Mouse (Mus musculus): ENCODE results near the gene Pgm5. TPM values are rescaled to one million over a fixed set of nuclear protein-coding genes. Genes with fewer than 3 reads are reported as not detected.

The Pgm5 gene
- polyA plus RNA-seq, 3 experiments from 2014 or later, result 0.27 TPM; not detected in 2

GRCm38 (mm10) chr19:24865436-24865835 lies 3.8 kb upstream of the Pgm5 start:
- no peak for ATAC-seq

DNA sequence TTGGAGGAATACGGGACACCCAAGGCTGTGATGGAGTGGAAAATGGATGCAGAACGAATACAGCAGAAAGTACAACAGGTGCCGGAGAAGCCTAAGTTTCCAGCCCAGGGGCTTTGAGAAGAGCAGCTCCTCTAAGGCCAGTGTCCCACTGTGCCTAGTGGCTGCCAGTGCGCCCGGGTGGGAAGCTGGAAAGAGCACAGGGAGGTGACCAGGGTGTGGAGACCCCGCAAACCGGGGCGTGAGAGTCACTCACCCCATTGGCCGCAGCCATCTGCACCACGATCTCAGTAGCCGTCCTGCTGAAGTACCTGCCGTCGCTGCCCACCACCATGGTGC lies 411 bp downstream of the Pgm5 start:
- ATAC-seq, result no peak

GRCm38 (mm10) chr19:24851456-24852315 lies 10.0 kb downstream of the Pgm5 start:
- no peak for ATAC-seq

DNA sequence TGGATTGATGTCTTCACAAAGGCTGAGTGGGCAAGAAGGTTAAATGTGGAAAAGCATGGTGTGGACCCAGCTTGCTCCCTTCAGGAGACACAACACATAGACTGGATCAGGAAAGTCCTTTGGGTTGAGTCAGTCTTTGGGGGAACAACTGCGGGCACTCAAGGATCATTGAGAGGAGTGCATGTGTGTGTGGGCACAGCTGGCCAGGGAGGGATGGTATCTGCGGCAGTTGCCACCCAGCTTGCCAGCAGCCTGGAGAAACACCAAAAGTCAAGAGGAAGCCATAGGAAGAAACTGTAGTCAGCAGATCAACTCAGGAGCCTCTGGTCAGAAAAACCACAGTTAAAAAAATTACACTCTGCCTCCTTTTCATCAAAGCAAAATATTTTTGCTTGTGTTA lies 12.8 kb downstream of the Pgm5 start:
- no peak for ATAC-seq

DNA sequence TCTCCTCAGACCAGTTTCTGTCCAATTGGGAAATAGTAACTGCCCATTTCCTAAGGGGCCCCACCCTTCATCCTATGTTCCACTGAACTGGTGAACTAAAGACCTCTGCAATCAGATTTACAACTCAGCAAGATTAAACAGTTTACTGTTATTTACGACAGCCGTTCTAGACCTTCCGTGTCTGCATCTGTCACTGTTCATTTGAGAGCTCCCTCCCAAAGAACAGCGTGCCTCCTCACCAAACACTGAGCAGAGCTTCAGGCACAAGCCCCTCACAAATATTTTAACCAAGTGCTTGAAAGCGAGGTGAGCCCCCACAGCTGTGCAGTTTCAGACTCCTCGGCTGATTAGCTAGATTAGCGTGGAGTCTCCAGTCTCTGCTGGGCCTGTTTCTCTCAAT lies 13.3 kb downstream of the Pgm5 start:
- no peak for ATAC-seq

DNA sequence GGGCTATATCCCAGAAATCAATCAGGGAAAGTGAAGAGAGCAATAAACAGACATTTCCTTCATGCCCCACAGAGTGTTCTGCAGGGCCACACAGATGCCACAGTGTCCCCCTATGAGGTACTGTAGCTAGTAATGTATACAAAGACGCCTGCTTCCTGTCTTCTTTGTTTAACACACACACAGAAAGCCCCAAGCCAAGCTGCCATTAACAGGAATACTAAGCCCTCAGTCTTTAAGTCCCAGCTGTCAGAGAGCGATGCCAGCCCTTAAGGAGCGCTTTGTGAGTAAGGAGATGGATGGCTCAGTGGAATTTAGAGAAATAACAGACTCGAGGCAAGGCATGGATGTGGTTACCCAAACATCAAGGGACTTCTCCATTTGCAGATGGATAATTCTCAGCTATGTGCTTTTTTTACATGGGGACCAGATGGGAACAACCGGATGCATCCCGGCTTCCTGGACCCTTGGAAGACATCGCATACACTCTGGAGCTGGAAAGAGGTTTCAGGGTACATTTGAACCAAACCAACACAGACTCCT lies 16.6 kb downstream of the Pgm5 start:
- ATAC-seq, result no peak

DNA sequence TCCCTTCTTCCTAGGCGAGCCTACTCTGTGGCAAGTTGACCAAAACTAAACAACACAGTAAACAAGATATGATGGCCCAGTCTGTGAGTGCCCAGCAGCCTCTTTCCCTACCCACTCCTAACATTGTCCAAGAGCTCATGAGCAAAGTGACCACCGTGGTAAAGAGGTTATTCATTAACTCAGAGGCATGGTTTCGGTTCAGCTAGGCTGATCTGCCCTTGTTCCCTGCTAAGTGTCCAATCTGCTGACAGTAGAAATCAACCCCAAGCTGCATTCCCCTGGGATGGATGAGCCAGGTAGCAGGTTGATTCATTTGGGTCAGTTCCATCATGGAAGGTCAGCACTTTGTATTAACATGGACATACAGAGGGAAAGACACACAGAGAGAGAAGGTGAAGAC lies 19.6 kb downstream of the Pgm5 start:
- ATAC-seq, result no peak

DNA sequence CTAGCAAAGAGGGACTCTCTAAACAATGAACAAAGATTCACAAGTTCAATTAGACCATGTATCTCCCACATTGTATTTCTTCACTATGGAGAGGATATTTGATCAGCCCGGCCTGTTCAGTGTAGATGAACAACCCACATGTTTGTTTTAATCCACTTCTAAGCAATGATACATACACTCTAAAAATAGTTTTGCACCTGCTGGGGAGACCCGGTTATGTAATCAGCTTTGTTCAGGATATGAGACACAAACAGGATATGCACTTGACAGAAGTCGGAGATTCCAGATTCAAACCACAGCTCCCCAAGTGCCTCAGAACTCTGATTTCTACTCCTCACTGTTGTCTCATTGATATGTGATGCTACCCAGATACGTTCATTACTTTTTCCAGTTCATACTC lies 37.1 kb downstream of the Pgm5 start:
- no peak for ATAC-seq

GRCm38 (mm10) chr19:24815661-24816221 lies 45.9 kb downstream of the Pgm5 start:
- ATAC-seq, result no peak

- ATAC-seq, result no peak
Observed at GRCm38 (mm10) chr19:24812861-24813293, 48.8 kb downstream of the Pgm5 start.

DNA sequence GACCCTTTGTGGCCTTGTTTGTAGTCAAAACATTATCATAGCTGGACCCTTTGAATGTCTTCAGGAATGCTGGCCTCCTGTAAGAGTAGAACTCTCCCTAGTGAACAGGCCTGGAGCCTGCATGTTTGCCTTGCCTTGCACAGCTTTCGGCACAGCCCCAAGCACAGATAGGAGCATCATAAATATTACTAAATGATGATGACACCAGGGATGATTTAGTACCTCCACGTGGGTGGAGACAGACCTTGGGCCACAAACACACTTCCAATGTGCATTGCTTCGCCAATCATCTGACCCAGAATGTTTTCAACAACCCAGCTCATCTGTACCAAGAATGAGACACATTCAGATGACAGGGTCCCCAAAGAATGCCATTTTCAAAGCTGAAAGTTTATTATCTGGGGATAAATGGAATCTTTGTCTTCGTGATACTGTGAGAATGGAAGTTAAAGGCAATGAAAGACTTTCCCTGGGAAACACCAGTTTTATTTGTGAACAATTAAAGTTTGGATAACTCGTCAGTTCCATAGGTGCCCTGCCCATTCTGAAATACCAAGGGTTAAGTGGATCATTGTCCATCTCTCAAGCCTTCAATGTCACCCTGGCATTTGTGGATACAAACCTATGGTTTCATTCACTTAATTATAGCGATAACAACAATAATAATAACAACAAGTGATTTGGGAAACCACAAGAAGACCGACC lies 49.4 kb downstream of the Pgm5 start:
- ATAC-seq, result no peak

GRCm38 (mm10) chr19:24811451-24811850 lies 50.2 kb downstream of the Pgm5 start:
- ATAC-seq, result no peak

GRCm38 (mm10) chr19:24806013-24806412 lies 55.6 kb downstream of the Pgm5 start:
- no peak for ATAC-seq

GRCm38 (mm10) chr19:24797606-24798005 lies 64.0 kb downstream of the Pgm5 start:
- no peak for ATAC-seq

DNA sequence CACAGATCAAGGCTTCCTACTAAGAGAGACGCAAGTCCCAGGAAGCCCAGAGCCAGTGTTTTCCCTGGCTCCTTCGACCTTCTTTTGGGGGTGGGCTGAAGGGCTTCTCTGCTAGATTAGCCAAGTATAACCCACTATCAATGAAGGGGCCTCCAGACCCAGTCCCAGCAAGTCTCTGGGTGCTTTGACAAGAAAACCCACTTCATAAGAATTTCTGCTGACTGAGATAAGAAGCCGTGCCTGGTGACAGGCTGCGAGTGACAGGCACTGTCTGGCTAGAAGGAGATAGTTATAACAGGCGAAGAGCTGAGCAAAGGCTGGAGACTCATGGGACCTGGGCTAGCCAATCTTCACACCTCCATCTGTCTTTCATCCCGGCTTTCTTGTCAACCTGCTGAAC lies 67.3 kb downstream of the Pgm5 start:
- ATAC-seq, result no peak

DNA sequence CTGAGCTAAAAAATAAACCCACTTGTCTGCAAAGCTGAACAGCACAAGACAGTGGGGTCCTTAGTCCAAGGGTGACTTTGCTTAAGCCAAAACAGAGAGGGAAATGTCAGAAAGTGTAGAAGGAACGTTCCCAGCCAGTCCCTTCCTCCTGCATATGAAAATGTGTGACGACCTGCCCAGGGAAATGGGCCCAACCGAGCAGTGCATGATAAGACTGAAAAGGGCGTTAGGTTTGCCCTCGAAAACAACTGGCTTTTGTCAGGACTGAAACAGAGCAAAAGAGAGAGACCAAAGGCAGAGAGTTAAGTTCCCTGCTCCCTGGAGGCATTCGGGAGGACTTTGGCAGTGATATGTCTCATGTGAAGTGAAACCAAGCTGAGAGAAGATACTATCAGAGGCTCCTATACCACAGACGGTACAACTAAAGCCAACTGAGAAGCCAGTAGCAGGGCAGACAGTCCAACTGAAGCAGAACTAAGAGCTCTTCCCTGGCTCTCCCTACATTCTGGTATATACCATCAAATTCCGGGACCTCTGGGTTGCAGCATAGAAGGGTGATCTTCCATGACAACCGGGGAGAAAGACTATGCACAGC lies 68.0 kb downstream of the Pgm5 start:
- ATAC-seq, result no peak

GRCm38 (mm10) chr19:24792876-24793275 lies 68.8 kb downstream of the Pgm5 start:
- ATAC-seq, result no peak

DNA sequence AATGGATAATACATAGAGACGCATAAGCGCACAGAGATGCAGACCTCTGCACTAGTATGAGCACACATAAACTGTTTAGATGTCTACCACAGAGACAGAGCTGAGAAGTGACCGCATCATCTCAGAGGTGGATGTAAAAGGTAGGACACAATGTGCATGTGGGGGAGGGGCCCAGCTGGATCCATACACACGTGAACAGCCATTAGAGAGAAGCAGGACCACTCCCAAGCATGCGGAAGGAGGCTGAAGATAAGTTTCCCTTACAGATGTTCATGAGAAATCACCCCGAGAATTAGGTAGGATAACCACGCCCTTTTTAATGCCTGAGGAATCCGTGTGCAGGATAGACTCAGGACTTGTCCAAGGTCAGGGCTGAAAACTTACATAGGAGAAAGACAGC lies 75.8 kb downstream of the Pgm5 start:
- ATAC-seq, result no peak

- no peak for ATAC-seq
Observed at GRCm38 (mm10) chr19:24785056-24785675, 76.5 kb downstream of the Pgm5 start.

DNA sequence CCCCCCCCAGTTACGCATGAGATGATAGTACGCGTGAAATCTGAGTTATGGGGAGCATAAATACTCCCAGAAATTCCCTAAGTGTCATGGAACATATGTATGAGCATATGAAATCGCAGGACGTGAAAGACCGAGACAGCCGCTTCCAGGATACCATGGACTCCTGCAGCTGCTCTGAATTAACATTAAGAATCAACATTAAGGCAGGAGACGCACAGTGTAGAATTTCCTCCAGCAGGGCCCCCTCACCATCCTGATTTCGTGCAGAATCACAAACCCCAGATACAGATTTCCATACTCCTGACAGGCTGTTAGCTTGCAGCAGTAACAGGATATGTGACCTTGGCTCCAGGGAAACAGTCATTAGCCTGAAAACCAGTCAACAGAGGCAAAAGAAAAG lies 77.9 kb downstream of the Pgm5 start:
- no peak for ATAC-seq

DNA sequence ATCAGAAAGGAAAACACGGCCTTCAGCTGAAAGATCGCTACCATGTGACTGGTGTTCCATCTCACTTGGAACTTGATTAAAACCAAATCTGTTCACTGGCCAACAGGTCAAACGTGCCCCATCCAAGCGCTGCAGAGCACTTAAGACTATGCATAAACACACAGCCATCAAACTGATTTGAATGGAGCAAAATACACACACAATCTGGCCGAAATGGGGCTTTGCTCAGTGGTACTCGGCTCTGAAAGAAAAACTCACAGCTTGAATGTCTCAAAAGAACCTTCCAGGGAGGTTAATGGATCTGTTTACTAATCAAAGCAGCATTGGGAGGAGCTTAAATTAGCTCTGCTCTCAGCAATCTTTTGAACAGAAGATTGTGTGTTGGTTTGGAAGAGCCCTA lies 81.7 kb downstream of the Pgm5 start:
- ATAC-seq, result no peak

- ATAC-seq, result no peak
Observed at GRCm38 (mm10) chr19:24770345-24770744, 91.3 kb downstream of the Pgm5 start.

DNA sequence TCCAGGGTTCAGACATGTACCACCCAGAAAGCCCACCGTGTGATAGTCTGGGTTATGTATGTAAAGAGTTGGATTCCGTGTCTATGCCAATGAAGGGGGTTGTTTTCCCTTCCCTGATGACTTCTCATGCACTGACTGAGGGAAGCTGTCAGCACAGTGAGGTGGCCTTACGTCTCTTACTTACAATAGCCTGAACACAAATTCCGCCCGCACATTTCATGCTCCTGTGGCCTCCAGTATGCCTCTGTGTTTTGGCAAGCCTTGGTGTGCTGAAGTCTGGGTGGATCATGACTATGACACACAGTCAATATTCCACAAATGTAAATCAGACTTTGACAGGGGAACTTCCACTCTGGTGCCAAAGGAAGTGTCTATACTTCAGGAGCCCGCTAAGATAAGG lies 94.3 kb downstream of the Pgm5 start:
- ATAC-seq, result no peak

Data from inflammation-experienced regulatory T-cells, adult 6 months (primary cell).